Mouse (Mus musculus) urinary bladder, postnatal 25 days (tissue): ENCODE results near the gene Ppp2r5c.

ENCODE experiments used
- DNase-seq: peaks from one replicate; pipeline ENCODE4 v3.0.0; 2022; ENCODE audit warnings: low spot score

Ppp2r5c gene

DNA sequence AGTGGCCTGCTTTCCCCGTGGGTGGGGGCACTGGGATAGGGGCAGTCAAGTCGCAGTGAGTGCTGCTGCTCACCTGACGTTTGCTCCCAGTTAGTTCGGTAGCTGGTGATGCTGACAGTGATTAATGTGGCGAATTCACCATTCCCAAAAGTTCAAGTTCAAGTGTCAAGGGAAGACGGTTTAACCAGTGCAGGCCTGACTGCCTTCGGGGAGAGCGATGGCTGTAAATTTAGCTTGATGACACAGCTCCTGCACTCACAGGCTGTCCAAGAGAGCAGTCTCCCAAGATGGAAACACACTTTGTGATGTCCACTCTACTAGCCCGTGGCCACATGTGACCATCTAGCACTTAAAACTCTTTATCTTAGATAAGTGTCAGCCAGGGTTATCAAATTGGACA lies 41.1 kb downstream of the Ppp2r5c start:
- no peak for DNase-seq

- no peak for DNase-seq
These were observed 43.2 kb downstream of the Ppp2r5c start for GRCm38 (mm10) chr12:110489946-110490701.

DNA sequence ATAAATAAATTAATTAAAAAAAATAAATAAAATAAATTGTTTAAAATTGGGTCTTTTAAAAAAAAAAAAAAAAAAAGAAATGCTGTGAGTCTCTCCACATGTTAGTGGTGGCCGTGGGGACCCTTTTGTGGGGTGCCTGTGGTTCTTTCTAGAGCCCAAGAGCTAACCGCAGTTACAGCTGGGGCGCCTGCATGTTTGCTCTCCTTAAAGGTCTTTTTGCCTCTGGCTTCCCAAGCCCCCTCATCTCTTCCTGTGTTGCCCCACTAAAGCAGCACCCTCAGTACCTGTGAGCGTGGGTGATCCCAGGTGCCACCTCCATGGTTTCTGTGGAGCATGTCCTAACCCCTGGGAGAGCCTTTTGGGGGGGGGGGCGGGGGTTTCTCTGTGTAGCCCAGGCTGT lies 45.5 kb downstream of the Ppp2r5c start:
- no peak for DNase-seq

- no peak for DNase-seq
These were observed 46.9 kb downstream of the Ppp2r5c start for GRCm38 (mm10) chr12:110493597-110494369.

DNA sequence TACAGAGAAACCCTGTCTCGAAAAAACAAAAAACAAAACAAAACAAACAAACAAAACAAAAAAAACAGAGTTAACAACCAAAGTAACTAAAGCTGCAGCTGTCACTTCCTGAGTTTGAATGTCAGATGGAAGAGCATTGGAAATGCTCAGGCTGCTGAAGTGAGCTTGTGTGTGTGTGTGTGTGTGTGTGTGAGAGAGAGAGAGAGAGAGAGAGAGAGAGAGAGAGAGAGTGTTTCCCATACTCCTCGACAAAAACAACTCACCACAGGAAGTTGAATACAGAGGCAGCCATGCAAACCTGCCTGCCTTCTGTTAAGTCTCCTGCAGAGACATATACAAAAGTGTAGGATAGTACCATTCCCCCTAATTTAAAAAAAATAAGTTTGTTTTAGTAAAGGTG lies 47.9 kb downstream of the Ppp2r5c start:
- DNase-seq = no peak

- no peak for DNase-seq
These were observed 48.3 kb downstream of the Ppp2r5c start for GRCm38 (mm10) chr12:110495260-110495659.

DNA sequence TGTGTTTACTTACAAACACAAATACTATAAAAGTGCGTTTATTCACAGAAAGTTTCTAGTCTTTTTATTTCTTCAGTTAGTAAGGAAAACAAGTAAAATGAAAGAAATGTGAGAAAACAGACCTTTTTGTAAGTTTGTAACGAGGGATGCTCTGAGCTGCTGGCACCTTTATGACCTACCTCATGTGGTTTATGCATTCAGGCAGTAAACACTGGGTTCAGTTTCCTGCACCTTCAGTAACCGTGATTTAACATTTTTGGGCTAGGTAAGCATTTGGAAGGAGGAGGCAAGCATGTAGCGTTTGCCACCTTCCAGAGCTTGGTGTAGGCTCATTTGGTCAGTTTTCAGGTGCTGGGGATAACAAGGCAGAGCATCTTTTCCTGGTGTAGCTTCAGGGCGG lies 49.1 kb downstream of the Ppp2r5c start:
- no peak for DNase-seq

GRCm38 (mm10) chr12:110497013-110497412 lies 50.1 kb downstream of the Ppp2r5c start:
- DNase-seq = no peak

GRCm38 (mm10) chr12:110497485-110497884 lies 50.6 kb downstream of the Ppp2r5c start:
- DNase-seq = no peak

- DNase-seq = no peak
These were observed 51.6 kb downstream of the Ppp2r5c start for GRCm38 (mm10) chr12:110498283-110499224.

- no peak for DNase-seq
These were observed 52.5 kb downstream of the Ppp2r5c start for GRCm38 (mm10) chr12:110499225-110499992.

GRCm38 (mm10) chr12:110500095-110500494 lies 53.2 kb downstream of the Ppp2r5c start:
- DNase-seq = no peak

DNA sequence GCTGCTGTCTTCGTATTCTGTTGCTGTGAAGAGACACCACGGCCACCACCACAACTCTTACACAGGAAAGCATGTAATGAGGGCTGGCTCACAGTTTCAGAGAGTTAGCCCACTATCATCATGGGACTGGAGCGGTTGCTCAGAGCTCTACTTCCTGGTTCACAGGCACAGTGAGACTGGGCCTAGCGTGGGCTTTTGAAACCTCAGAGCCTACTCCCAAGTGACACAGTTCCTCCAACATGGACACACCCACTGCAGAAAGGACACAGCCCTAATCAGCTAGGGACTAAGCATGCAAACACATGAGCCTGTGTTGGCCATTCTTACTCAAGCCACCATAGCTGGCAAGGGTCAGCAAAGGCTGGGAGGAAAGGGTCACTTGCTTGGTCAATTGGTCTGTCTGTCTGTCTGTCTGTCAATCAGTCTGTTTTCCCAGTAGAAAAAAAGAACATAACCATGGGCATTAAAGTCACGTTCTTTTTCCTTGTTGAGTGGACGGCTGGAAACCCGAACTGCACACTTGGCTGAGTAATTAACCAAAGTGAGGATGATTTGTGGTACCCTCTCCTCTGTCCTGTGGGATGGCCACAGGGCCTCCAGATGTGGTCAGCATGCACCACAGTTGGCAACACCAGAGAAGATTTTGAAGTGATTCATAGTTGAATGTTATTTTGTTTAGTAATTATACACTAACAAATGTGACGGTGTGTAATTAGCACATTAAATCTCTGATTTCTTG lies 56.7 kb downstream of the Ppp2r5c start:
- DNase-seq = no peak

DNA sequence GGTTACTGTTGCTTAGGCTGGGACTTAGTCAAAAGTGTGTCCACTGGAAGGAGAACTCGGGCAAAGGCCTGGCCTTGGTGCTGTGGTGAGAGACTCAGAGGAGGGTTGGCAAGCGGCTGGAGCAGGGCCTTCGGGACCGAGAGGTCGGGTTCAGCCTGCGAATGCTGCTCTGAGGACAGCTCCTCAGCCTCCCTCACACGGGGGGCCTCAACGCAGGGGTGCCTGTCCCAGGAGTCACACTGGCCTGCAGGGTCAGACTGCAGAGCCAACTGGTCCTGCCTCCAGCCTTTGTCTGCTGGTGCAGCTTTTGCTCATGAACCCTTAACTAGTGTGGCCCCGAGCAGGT lies 57.2 kb downstream of the Ppp2r5c start:
- DNase-seq = no peak

GRCm38 (mm10) chr12:110504793-110505192 lies 57.9 kb downstream of the Ppp2r5c start:
- DNase-seq = no peak

DNA sequence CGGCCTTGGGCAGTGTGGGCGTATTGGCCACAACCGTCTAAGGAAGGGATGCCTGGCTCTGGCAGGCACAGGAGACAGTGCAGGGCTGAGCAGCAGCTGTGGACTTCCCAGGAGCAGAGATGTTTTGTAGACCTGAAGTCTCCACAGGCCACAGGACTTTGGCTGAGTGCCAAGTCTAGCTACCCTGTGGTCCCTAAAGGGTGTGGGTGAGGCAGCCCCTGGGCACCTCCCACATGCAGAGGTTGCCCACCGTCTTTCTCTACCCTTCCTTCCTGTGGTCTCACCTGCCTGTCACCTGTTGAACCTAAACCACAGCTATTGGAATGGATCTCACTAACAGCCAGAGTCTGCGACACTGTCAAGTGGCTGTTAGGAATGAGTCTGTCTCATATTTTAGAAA lies 59.1 kb downstream of the Ppp2r5c start:
- peak; percentile 2 for DNase-seq

GRCm38 (mm10) chr12:110507714-110508297 lies 60.9 kb downstream of the Ppp2r5c start:
- DNase-seq = peak; percentile 1

DNA sequence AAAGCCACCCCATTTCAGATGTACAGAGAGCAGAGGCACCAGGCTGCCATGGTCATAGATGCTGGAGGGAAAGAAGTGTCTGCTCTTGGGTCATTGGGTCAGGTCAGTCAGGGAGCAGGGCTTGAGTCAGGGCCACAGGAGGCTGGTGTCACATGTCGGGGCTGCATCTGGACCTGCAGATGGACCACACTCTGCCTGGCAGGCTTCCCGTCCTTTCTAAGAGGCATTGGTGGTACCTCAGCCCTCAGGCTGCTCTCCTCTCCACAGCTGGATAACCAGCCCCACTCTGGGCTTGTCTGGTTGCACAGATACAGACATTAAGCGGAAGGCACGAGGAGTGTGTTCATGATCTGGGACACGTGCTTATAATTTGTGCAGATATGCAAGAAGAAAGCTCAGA lies 61.8 kb downstream of the Ppp2r5c start:
- DNase-seq = peak; percentile 1

DNA sequence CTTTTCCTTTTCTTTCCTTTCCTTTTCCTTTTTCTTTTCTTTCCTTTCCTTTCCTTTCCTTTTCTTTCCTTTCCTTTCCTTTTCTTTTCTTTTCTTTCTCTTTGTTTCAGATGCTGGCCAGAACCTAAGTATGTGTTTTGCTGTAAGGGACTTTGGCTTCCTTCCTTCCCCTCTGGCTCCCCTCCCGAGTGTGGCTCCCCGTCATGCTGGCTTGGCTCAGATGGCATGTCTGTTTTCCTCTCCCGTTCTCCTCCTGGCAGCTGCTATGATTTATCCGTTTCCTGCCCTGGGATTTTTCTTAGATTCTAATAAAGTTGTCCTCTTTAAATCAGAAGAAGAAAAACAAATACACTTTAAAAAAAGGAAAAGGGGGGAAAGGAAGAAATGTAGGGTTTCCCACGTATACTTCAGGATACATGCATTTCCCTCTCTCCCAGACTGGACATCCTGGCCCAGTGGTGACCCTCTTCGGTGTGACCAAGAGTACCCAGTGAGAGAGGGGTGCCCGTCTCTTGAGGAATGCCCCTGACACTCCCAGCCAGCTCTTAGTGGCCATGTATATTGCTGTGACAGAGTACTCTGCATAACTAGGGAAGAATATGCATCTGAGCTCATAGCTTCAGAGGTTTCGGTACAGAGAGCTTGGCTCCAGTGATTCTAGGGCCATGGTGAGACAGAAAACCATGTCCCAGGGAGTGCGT lies 63.4 kb downstream of the Ppp2r5c start:
- peak; percentile 19 for DNase-seq

- DNase-seq = peak; percentile 5
These were observed 64.3 kb downstream of the Ppp2r5c start for GRCm38 (mm10) chr12:110511201-110511600.
